Mouse (Mus musculus): ENCODE results near the gene Agbl3.

Agbl3 gene

DNA sequence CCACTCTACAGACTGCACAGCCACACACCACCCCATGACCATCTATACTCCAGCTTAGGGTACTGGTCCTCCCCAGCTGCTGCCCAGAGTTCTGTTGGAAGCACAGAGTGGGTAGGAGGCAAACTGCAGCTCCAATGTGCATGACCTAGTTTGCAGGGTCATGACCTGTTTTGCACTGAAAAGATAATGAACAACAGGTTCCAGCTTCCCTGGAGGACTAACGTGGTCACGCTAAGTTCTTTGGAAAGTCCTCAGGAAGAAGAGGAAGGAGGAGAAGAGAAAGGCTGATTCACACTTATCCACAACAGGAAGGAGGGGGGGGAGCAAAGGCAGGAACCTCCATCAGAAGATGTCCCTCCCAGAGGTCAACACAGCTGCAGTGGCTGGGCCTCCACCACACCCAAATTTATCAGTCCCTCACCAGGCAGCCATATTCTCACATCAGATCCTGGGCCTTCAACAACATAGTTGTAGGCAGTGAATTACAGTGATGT, 126.9 kb downstream of the Agbl3 start:
- DNase-seq = no peak

DNA sequence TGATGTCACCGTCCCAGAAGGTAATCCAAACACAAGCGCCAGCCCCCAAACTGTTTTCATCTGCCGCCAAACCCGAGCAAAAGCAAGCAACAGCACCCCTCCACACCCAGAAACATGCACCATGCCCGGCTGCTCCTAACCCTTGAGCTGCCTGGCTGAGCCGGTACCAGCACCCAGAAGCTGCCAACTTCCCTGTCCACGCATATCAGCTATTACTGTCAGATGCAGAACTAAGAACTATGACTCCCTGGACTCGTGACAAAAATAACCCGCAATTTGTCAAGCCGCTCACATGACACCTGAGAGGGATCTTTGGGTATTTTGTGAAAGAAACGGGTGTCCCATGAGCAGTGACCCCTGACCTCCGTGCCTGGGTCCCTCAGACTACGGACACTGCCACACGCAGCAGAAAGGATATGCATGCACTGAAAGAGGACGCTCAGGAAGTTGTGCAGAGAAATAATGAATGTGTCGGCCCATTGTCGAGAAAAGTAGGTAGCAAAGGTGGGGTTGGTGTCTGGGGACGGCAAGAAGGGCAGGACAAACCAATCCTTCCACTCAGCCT, 127.5 kb downstream of the Agbl3 start:
- DNase-seq = peak in 1 of 2 experiments; percentile 24
